Mouse (Mus musculus) midbrain, embryonic 11.5 days (tissue): Measurements from ENCODE around the gene Tesc. TPM values are rescaled to one million over a fixed set of nuclear protein-coding genes. Genes with fewer than 3 reads are reported as not detected.

ENCODE experiments used
- ATAC-seq: fragments of 200-750 bp; cut with Nextera tagmentation; 2 replicates; pipeline ENCODE4 v1.8.0; 2017; ENCODE audit warnings: moderate TSS enrichment, moderate library complexity; ENCODE audit not compliant: low FRiP score
- DNase-seq: peaks from one replicate; pipeline ENCODE4 v3.0.0; 2015; ENCODE audit warnings: low spot score; ENCODE audit errors: missing footprints
- H3K27ac ChIP-seq: fragments of 300-500 bp; sonication (generic); 2 replicates; pipeline ENCODE4 v1.5.1; 2014; ENCODE audit warnings: low read depth, low read length
- H3K27me3 ChIP-seq: fragments of 300-500 bp; sonication (generic); 2 replicates; pipeline ENCODE4 v1.6.1; 2014; ENCODE audit warnings: mild to moderate bottlenecking, low read length, moderate library complexity, mixed read lengths; ENCODE audit not compliant: control insufficient read depth, insufficient read depth
- H3K36me3 ChIP-seq: fragments of 300-500 bp; sonication (generic); 2 replicates; pipeline ENCODE4 v1.6.1; 2014; ENCODE audit warnings: mild to moderate bottlenecking, low read length, moderate library complexity, mixed read lengths; ENCODE audit not compliant: control insufficient read depth, insufficient read depth
- H3K4me1 ChIP-seq: fragments of 300-500 bp; sonication (generic); 2 replicates; pipeline ENCODE4 v1.6.1; 2014; ENCODE audit warnings: low read length; ENCODE audit not compliant: control insufficient read depth, insufficient read depth
- H3K4me2 ChIP-seq: fragments of 300-500 bp; sonication (generic); 2 replicates; pipeline ENCODE4 v1.6.1; 2014; ENCODE audit warnings: mild to moderate bottlenecking, moderate library complexity
- H3K4me3 ChIP-seq: fragments of 300-500 bp; sonication (generic); 2 replicates; pipeline ENCODE4 v1.5.1; 2014; ENCODE audit warnings: low read depth, low read length
- H3K9ac ChIP-seq: fragments of 300-500 bp; sonication (generic); 2 replicates; pipeline ENCODE4 v1.6.1; 2014; ENCODE audit warnings: low read length
- H3K9me3 ChIP-seq: fragments of 300-500 bp; sonication (generic); 2 replicates; pipeline ENCODE4 v1.6.1; 2016; ENCODE audit warnings: low read length; ENCODE audit not compliant: control insufficient read depth
- WGBS: fragments of 180-500 bp; shearing (Covaris S2); extraction: QIAGEN DNeasy Blood & Tissue Kit; methylation state at CpG from one replicate; pipeline ENCODE4 v1.1.7; 2014; 5-methylcytosine and 5-hydroxymethylcytosine counted together
- polyA plus RNA-seq: library from polyadenylated mRNA; unstranded; fragments of >200 nt; fragmentation: Nextera tagmentation; extraction: Ambion mirVana; gene quantifications from 2 replicates; pipeline ENCODE4 v1.2.1, GENCODE M21; 2014

Gene Tesc
- polyA plus RNA-seq, 1 experiment from 2014 or later: 1.2 TPM

DNA sequence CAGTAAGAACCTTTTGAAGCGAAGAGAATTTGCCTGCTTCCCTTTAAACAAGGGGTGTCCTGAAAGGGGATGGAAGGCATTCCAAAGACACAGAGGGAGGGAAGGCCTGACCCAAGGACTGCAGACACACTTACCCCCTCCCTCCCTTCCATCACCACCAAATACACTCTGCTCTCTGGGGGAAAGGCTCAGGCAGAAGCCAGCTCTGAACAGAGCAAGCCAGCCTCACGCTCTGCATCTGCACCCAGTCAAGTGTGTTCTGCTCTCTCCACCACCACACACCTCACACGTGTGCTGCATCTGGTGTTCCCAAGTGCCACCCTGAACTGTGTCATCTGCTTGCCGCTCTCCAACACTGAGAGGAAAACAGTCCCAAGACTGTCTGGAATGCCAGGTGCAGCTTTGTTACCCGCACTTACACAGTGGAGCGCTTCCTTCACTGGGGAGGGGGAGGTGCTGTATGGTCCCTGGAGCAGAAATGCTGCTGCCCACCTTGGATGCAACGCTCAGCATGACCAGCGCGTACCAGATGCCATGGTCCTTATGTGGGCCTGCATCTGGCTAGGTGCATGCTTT lies 53.9 kb downstream of the Tesc start:
- peaks cover 40% of the 10 kb centered on the region for H3K4me1 ChIP-seq
- H3K27ac ChIP-seq: no peak overlapping the region; the same call in none of the 2 replicates
- no peak overlapping the region for H3K4me2 ChIP-seq
- 81% methylated on average over 9 of the region's 9 CpGs for WGBS
- no peak overlapping the region; the same call in 1 of the 2 replicates for H3K9ac ChIP-seq
- 0 out of 2 replicates have a peak, but pooled peaks cover 2% of the 10 kb centered on the region for H3K36me3 ChIP-seq
- no peak for ATAC-seq
- H3K4me3 ChIP-seq: no peak overlapping the region
- H3K27me3 ChIP-seq: no peaks in the 10 kb centered on the region
- no peak for DNase-seq
- H3K9me3 ChIP-seq: no peaks in the 10 kb centered on the region

DNA sequence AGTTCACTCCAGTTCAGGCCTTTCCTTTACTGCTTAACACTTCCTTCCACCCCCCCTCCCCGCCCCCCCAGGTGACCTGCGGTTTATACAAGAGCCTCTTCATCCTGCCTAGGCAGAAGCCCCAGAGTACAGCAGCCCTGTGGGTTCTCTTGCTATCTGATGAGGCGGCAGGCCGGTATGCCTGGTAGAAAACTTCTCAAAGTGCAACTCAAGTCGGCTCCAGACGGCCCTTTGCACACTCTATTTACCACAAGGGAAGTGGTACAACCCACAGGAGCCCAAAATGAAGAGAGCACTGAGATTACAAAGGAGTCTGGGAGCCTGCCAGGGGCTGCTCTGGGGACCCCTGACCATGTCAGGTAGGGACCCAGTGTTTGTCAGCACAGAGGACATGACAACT lies 54.5 kb downstream of the Tesc start:
- Histone ChIP-seq H3K36me3 (0 out of 2 replicates have a peak, but pooled peaks cover 2% of the 10 kb centered on the region), H3K4me2 (no peak overlapping the region), H3K9me3 (no peaks in the 10 kb centered on the region), H3K27me3 (no peaks in the 10 kb centered on the region), H3K27ac (no peak overlapping the region), H3K4me1 (peaks cover 40% of the 10 kb centered on the region), H3K4me3 (no peak overlapping the region), H3K9ac (peak overlapping the region; percentile 12; the same call in 1 of the 2 replicates)
- WGBS: 75% methylated on average over 6 of the region's 6 CpGs
- DNase-seq: no peak
- no peak for ATAC-seq

DNA sequence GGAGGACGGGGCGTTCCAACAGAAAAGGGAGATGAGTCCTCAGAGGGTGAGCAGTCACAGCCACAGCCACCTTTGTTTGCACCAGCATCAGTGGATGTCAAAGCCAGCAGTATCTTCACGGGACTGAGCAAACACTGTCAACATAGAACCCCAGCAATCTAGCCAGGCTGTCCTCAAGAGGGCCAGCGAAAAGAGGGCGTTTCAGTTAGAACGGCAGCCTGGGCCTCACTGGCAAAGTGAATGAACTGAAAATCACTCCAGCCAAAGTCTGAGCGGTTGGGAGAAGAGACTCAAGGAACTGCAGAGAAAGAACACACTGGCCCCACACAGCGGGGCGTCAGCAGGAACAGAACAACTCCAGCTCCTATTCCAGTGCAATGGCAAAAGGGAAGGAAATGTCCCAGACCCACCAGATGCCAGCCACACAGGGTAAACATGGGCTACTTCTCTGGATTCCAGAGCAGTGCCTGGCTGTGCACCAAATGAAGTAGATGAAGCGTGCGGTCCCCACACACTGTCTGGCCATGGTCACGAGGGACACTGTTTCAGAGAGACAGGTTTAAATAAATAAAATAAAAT lies 55.6 kb downstream of the Tesc start:
- Histone ChIP-seq H3K4me3 (no peak overlapping the region), H3K27ac (no peak overlapping the region), H3K9ac (no peak overlapping the region), H3K27me3 (no peaks in the 10 kb centered on the region), H3K4me1 (peaks cover 40% of the 10 kb centered on the region), H3K4me2 (no peak overlapping the region), H3K9me3 (no peaks in the 10 kb centered on the region), H3K36me3 (no peaks in the 10 kb centered on the region)
- DNase-seq: no peak
- WGBS: 73% methylated on average over 12 of the region's 12 CpGs
- no peak for ATAC-seq

DNA sequence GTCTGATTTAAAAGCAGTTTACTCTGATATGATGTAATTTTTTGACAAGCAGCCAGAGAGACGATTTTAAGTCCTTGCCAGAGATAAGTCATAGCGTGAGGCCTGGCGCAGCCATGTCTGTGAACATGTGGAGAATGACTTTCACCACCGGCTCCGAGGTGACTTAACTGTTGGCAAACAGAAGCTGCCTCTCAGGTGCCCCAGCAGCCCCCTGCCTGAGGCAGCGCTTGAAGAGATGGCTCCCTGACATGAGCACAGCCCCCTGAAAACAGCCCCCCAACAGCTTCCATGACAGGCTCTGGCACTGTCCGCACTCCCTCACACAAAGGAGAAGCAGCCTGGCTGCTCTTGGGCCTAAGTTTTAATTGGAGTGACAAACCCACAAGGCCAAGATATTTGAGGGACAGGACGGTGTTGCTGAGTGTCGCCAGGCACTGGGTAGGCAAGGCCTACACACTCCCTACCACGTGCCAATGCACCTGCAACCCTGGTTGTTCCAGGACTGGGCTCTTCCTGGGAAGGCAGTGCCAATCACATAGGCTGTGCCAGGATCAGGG lies 56.7 kb downstream of the Tesc start:
- H3K4me1 ChIP-seq: peaks cover 34% of the 10 kb centered on the region

DNA sequence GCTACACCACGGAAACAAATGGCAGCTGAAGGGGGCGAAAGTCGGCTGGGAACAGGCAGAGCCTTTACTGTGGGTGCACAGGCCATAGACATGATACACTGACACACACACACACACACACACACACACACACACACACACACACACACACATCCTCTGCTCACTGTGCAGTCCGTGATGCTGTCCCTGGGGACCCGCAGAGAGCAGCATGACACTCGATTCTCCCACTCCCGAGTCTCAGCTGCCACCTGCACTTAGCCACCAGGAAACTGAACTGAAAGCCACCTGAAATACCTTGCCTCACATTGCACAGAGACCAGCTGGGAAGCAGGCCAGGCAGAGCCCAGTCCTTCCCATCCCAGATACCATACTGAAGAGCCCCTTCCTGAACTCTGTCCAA lies 57.8 kb downstream of the Tesc start:
- H3K27ac ChIP-seq: no peak overlapping the region
- H3K9ac ChIP-seq: no peak overlapping the region
- H3K9me3 ChIP-seq: no peaks in the 10 kb centered on the region
- H3K36me3 ChIP-seq: no peaks in the 10 kb centered on the region
- WGBS: 72% methylated on average over 7 of the region's 7 CpGs
- H3K4me2 ChIP-seq: no peak overlapping the region
- no peaks in the 10 kb centered on the region for H3K27me3 ChIP-seq
- no peak for ATAC-seq
- no peak for DNase-seq
- peaks cover 25% of the 10 kb centered on the region for H3K4me1 ChIP-seq
- H3K4me3 ChIP-seq: no peak overlapping the region

More for the DNA sequence above, 56.7 kb downstream of the Tesc start:
- no peak overlapping the region for H3K4me2 ChIP-seq
- H3K4me3 ChIP-seq: no peak overlapping the region
- no peak overlapping the region for H3K9ac ChIP-seq
- DNase-seq (no peak), ATAC-seq (no peak)
- WGBS: 86% methylated on average over 10 of the region's 10 CpGs
- no peaks in the 10 kb centered on the region for H3K27me3 ChIP-seq
- H3K27ac ChIP-seq: no peak overlapping the region
- no peaks in the 10 kb centered on the region for H3K9me3 ChIP-seq
- H3K36me3 ChIP-seq: no peaks in the 10 kb centered on the region

DNA sequence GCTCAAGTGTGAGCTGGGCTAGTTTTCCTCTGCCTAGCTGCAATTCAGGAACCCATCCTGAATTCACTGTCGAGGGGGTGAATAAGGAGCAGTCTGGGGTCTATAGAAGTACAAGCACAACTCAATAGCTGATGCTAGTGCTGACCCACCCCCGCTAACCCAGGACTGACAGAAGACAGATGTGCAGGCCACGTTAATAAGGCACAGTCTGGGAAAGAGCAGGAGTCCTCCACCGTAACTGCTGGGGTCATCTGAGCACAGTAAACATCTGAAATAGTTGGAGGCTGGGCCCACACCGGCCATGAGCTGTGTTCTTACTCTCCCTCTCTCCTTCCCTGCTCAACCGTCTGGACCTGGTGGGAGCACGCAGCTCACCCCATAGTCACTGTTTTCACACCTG lies 59.4 kb downstream of the Tesc start:
- no peak for DNase-seq

DNA sequence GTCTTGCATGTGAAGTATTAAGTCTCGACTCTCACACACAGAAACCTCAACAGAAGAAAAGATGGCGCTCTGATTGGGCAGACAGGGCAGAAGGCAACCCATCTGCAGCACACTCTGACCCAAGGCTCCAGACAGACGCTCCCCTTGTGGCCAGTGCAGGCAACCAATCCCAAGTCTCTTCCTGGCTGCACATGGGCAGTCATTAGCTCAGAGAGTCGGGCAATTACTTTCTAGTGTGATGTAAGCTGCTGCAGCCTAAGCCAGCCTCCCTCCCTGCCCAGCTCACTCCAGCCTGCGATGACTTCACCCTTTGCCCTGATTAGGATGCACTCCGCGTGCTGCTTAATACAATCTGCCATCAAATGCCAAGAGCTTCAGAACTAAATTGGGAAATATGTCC lies 61.6 kb downstream of the Tesc start:
- Histone ChIP-seq H3K9ac (no peak overlapping the region), H3K4me3 (no peak overlapping the region), H3K4me1 (peaks cover 7% of the 10 kb centered on the region; the same call in 1 of the 2 replicates), H3K27me3 (no peaks in the 10 kb centered on the region), H3K27ac (peak overlapping the region; percentile 27; the same call in 1 of the 2 replicates), H3K4me2 (no peak overlapping the region), H3K36me3 (peaks cover 9% of the 10 kb centered on the region), H3K9me3 (no peaks in the 10 kb centered on the region)
- DNase-seq (no peak), ATAC-seq (peak; percentile 74)
- 64% methylated on average over 7 of the region's 7 CpGs for WGBS

More for the DNA sequence above, 59.4 kb downstream of the Tesc start:
- WGBS: 73% methylated on average over 7 of the region's 7 CpGs
- H3K27ac ChIP-seq: no peak overlapping the region
- no peak overlapping the region for H3K4me3 ChIP-seq
- no peaks in the 10 kb centered on the region for H3K27me3 ChIP-seq
- H3K36me3 ChIP-seq: peaks cover 9% of the 10 kb centered on the region
- H3K4me1 ChIP-seq: peaks cover 12% of the 10 kb centered on the region
- ATAC-seq: no peak
- no peak overlapping the region for H3K9ac ChIP-seq
- H3K9me3 ChIP-seq: no peaks in the 10 kb centered on the region
- no peak overlapping the region for H3K4me2 ChIP-seq

DNA sequence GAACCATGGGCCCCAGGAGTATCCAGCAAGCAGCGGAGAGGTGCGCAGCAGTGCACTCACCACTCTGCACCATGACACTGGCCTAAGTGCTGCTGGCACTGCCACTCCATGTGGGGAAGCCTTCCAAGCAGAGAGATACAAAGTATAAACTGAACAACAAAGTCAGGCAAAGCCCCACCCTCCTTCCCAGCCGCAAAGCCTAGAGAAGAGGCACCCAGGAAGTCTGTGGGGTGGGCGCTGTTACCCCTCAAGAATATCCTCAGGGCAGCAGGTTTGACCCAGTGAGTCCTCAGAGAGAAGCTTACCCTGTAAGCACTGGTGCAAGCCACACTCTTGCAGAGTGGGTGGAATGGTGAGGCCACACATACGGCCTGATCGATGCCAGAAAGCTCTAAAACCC lies 62.6 kb downstream of the Tesc start:
- Histone ChIP-seq H3K4me1 (peaks cover 5% of the 10 kb centered on the region; the same call in 1 of the 2 replicates), H3K36me3 (peaks cover 11% of the 10 kb centered on the region)
- WGBS: 96% methylated on average over 6 of the region's 6 CpGs

DNA sequence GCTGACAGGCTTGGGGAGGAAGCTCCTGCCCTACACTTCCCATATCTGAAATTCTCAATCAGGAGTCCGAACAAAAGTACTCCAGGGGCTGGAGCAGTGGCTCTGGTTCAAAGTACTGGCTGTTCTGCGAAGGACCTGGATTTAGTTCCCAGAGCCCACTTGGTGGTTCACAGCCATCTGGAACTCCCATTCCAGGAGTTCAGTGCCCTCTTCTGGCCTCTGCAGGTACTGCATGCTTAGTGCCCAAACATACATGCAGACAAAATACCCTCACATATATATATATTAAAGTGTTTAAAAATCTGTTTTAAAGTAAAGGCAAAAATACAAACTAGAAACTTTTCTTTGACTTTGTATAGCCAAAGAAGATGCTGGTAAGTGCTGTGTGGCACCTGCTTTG lies 63.3 kb downstream of the Tesc start:
- Histone ChIP-seq H3K4me1 (no peaks in the 10 kb centered on the region), H3K9me3 (no peaks in the 10 kb centered on the region), H3K27ac (no peak overlapping the region), H3K27me3 (no peaks in the 10 kb centered on the region), H3K4me2 (no peak overlapping the region), H3K36me3 (peaks cover 11% of the 10 kb centered on the region), H3K4me3 (no peak overlapping the region), H3K9ac (no peak overlapping the region)
- no peak for ATAC-seq
- WGBS: 93% methylated on average over 2 of the region's 2 CpGs
- no peak for DNase-seq

More for the DNA sequence above, 62.6 kb downstream of the Tesc start:
- no peak overlapping the region for H3K4me2 ChIP-seq
- DNase-seq (no peak), ATAC-seq (no peak)
- no peaks in the 10 kb centered on the region for H3K27me3 ChIP-seq
- no peak overlapping the region for H3K9ac ChIP-seq
- no peak overlapping the region for H3K4me3 ChIP-seq
- no peaks in the 10 kb centered on the region for H3K9me3 ChIP-seq
- H3K27ac ChIP-seq: no peak overlapping the region
